Mouse (Mus musculus) CH12.LX (cell line): Measurements from ENCODE around the gene Rbp4.
A peak's percentile ranks its signal among the peaks of the same experiment; 100 is the strongest.

Source experiments
- CHD2 ChIP-seq: IDR thresholded peaks from 2 replicates; pipeline ENCODE4 v1.6.1; 2011; ENCODE audit warnings: low read length, improper control_type of control experiment
- CTCF ChIP-seq, 2 experiments: IDR thresholded peaks in 1 of 2; conservative IDR thresholded peaks in 1 of 2; 2 replicates each; pipeline ENCODE4 v1.5.1; 2011 to 2012; ENCODE audit warnings: low read depth in 2 of 2, low read length in 2 of 2, improper control_type of control experiment in 1 of 2, inconsistent platforms in 1 of 2, mild to moderate bottlenecking in 1 of 2, moderate library complexity in 1 of 2
- EP300 ChIP-seq: IDR thresholded peaks from 2 replicates; pipeline ENCODE4 v1.6.1; 2011; ENCODE audit warnings: low read length, improper control_type of control experiment
- MAX ChIP-seq: IDR thresholded peaks from 2 replicates; pipeline ENCODE4 v1.6.1; 2011; ENCODE audit warnings: low read length, improper control_type of control experiment
- MEF2A ChIP-seq: IDR thresholded peaks from 2 replicates; pipeline ENCODE4 v1.6.1; 2014; ENCODE audit warnings: low read depth, mild to moderate bottlenecking, inconsistent platforms, low read length, improper control_type of control experiment, borderline replicate concordance
- NRF1 ChIP-seq: IDR thresholded peaks from 2 replicates; pipeline ENCODE4 v1.6.1; 2014; ENCODE audit warnings: low read depth, mild to moderate bottlenecking, inconsistent platforms, low read length, improper control_type of control experiment, moderate library complexity

DNA sequence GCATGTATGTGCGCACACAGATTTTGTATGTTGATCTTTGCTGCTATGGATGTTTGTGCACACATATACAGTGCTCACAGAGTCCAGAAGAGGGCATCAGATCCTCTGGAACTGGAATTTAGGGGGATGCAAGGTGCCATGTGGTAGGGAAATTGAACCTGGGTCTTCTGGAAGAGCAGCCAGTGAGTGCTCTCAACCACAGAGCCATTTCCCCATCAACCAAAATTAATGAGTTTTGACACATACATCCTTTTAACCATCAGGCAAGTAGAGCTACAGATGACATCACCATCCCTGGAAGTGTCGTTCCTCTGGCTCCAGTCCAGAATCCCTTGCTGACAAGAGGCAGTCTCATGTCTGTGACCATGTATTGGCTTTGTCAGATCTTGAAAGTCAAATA is 48.8 kb downstream of the Rbp4 start:
- no peak for TF ChIP-seq EP300
- peak in 1 of 2 experiments; percentile 41; a peak in 2 of 4 replicates for TF ChIP-seq CTCF (conservative IDR thresholded peaks at IDR 0.05 in 1 of 2, IDR thresholded peaks at IDR 0.05 in 1 of 2; ENCODE audit: low read depth in 2 of 2, low read length in 2 of 2)
- no peak for TF ChIP-seq CHD2
- no peak for TF ChIP-seq MEF2A
- TF ChIP-seq MAX: no peak
- TF ChIP-seq NRF1: no peak
